Mouse (Mus musculus) ovary, adult 18-20 months (tissue): ENCODE results near the gene Commd7.
A peak's percentile ranks its signal among the peaks of the same experiment; 100 is the strongest.

Experiments
- DNase-seq: peaks from one replicate; pipeline ENCODE4 v3.0.0; 2022; ENCODE audit warnings: low spot score, mixed read lengths

Commd7 gene

DNA sequence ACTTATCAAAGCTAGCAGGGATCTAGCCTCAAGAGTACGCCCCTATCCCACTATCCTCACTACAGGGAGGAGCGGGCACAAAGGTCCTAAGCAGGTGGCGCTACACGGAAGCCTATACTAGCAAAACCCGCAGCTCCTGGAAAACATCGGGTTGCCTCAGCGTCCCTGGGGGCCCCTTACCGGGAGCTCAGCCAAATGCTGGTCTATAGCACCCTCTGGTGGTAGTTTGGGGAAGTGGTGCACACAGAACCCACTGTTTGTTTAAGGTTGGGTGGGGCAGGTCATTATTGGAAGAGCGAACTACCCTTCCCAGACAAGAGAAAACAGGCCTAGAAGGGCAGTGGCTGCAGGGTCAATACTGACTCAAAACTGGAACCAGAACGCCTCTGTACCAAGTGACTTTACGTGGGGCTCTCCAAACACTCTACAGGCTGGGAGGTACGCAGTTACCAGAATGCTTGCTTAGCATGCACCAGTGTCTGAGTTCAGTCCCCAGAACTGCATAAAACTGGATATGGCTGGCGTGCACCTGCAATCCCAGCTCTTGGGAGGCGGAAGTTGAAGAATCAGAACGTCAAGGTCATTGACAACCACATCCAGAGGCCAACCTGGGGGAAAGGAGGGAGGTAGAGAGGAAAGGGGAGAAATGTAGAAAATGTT, 45.9 kb downstream of the Commd7 start:
- peak; percentile 49 for DNase-seq

DNA sequence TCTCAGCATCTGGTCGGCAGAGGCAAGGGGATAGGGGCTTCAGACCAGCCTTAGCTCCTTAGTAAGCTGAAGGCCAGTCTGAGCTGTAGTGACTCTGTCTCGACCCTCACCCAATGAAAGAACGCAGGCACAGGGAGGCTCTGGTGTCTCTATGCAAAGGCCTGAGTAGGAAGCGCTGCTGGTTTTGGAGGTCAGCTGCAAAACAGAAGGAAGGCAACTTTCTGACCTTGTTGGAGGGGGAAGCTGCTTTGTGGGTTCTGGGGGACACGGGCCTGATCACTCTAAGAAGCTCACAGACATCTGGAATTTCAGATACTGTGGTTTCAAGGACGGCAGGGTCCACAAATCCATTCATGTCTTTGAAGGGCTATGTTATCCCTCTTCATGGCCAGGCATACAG, 46.6 kb downstream of the Commd7 start:
- no peak for DNase-seq

GRCm38 (mm10) chr2:153584396-153584795, 48.2 kb downstream of the Commd7 start:
- no peak for DNase-seq

DNA sequence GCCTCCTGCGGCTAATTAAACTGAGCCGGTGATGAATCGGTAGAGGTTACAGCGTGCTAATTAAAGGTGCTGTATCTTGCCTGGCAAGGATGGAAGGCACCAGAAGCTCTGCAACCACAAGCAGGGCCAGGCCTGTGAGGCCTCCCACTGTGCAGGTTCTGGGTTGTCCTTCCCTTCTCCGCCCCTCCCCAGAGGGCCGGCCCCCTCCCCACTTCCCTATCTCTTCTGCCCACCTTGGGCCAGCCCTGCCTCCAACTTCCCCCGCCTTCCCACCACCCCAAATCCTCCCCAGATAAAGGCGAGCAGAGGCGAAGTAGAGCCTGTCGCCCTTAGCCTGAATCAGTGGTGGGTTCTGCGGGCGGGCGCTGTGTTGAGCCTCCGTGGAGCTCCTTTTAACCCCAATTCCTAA, 48.9 kb downstream of the Commd7 start:
- no peak for DNase-seq

- DNase-seq: no peak
These were observed 49.5 kb downstream of the Commd7 start for GRCm38 (mm10) chr2:153582876-153583585.

GRCm38 (mm10) chr2:153581416-153581815, 51.2 kb downstream of the Commd7 start:
- no peak for DNase-seq

DNA sequence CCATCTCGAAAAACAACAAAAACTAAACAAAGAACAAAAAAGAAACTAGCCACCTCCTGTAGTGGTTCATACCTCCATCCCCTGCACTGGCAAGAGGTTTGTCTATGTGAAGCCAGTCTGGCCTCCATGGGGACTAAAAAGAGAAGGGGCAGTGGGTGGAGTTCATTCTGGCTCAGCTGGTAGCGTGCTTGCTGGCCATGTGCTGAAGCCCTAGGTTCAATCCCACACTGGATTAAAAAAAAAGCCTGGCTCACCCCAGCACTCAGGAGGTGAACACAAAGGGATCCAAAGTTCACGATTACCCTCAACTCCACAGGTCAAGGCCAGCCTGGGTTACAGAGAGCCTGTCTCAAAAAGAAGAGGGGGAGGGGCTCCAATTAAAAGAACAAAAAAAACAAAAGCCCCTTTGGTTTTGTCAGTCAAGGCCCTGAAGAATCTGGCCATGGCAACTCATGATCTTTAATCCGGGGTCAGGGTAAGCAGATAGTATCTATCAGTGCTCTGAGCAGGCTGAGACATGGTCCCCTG, 52.1 kb downstream of the Commd7 start:
- no peak for DNase-seq

- DNase-seq: no peak
These were observed 52.5 kb downstream of the Commd7 start for GRCm38 (mm10) chr2:153580042-153580441.

DNA sequence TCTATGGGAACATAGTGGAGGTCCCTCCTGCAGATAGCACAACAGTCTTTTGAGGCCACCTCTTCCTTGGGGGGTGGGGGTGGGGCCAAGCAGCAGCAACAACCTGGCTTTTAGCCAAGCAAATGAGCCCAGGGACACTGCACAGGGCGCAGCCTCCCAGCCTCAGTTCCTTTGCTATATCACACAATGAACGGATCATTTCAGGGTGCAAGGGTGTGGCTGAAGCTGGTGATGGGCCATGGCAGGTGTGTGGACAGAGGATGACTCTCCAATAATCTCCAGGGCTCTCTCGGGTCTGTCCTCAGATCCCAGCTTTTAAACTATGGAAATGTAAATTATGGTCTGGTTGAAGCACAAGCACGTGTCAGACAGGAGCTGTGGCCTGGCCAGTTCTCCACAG, 55.5 kb downstream of the Commd7 start:
- no peak for DNase-seq

- DNase-seq: no peak
These were observed 56.4 kb downstream of the Commd7 start for GRCm38 (mm10) chr2:153576150-153576549.

- no peak for DNase-seq
These were observed 57.0 kb downstream of the Commd7 start for GRCm38 (mm10) chr2:153575554-153575953.

DNA sequence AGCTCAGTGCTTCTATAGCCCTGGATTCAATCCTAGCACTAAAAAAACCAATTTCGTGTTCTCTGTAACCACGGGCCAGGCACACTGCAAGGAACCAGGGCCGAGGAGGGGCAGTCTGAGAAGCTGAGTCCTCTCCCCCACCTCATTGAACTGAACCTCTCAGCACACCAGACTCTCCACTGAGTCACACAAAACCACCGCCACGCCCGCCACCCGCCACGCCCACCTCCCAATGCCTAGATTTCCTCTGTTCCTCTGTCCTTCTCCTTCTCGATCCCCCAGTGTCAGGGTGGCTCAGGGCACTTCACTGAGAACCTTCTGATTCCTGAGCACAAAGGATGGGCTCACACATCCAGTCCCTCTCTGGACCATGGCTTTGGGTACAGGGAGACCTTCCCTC, 59.5 kb downstream of the Commd7 start:
- no peak for DNase-seq

GRCm38 (mm10) chr2:153568541-153568940, 64.0 kb downstream of the Commd7 start:
- no peak for DNase-seq

- no peak for DNase-seq
These were observed 64.6 kb downstream of the Commd7 start for GRCm38 (mm10) chr2:153568013-153568412.
